Mouse (Mus musculus) left cerebral cortex, postnatal 25 days (tissue): ENCODE measurements around the gene Pih1d1. TPM values are rescaled to one million over a fixed set of nuclear protein-coding genes. Genes with fewer than 3 reads are reported as not detected.
"Not testable (repeated sequence)": the region's sequence is repeated elsewhere in the genome, so short reads cannot be mapped to it uniquely, and the experiment has no call there.

ENCODE experiments used
- DNase-seq, 2 experiments: peaks; one replicate each; pipeline ENCODE4 v3.0.0; 2022; ENCODE audit warnings: low spot score in 2 of 2, mixed read lengths in 1 of 2
- intact Hi-C: fragments of 180-260 bp; cut with DNase I; formaldehyde crosslinking; loops from one replicate; pipeline ENCODE4 v1.15.1; 2025
- total RNA-seq, 2 experiments: library from RNA; stranded (reverse); gene quantifications; 2 replicates each; pipeline ENCODE4 v1.2.3; 2021

Pih1d1 gene
- total RNA-seq, 2 experiments from 2014 or later: 45.8 to 49.3 TPM

- intact Hi-C loops: loop anchor here (1.0 to 10.0 kb wide), 4 partner anchors 35 to 202 kb away; partner anchors contain the start of gene Ppfia3
Observed at GRCm38 (mm10) chr7:45162996-45163615, 9.0 kb downstream of the Pih1d1 start.

GRCm38 (mm10) chr7:45163735-45164490 lies 9.8 kb downstream of the Pih1d1 start, which contains the start of gene Slc17a7:
Slc17a7 (plus strand) TSS chr7:45163949.
- peak; percentile 68 to 77 for DNase-seq
- intact Hi-C loops: loop anchor here (10.0 kb wide), 1 partner anchor 201 kb away; the partner anchor contains the start of gene Ppfia3

More at GRCm38 (mm10) chr7:45162996-45163615, 9.0 kb downstream of the Pih1d1 start:
- DNase-seq: no peak

- DNase-seq: peak; percentile 24 to 51
- intact Hi-C loops: loop anchor here (10.0 kb wide), 1 partner anchor 200 kb away; the partner anchor contains the start of gene Ppfia3
Observed at GRCm38 (mm10) chr7:45164833-45165232, 10.7 kb downstream of the Pih1d1 start.

GRCm38 (mm10) chr7:45165701-45166100 lies 11.6 kb downstream of the Pih1d1 start:
- intact Hi-C loops: loop anchor here (10.0 kb wide), 1 partner anchor 199 kb away; the partner anchor contains the start of gene Ppfia3
- no peak for DNase-seq

- intact Hi-C loops: loop anchor here (1.0 to 10.0 kb wide), 2 partner anchors 66 to 198 kb away; partner anchors contain the start of gene Ppfia3
- DNase-seq: peak; percentile 61 to 85
Observed at GRCm38 (mm10) chr7:45166950-45167401, 12.9 kb downstream of the Pih1d1 start.

GRCm38 (mm10) chr7:45167761-45168445 lies 13.8 kb downstream of the Pih1d1 start:
- intact Hi-C loops: loop anchor here (1.0 to 10.0 kb wide), 2 partner anchors 65 to 197 kb away; partner anchors contain the start of gene Ppfia3
- peak; percentile 45 to 86 for DNase-seq

GRCm38 (mm10) chr7:45168656-45169055 lies 14.6 kb downstream of the Pih1d1 start:
- DNase-seq: peak in 1 of 2 experiments; percentile 28
- intact Hi-C loops: loop anchor here (10.0 kb wide), 1 partner anchor 196 kb away; the partner anchor contains the start of gene Ppfia3

GRCm38 (mm10) chr7:45169495-45169894 lies 15.4 kb downstream of the Pih1d1 start:
- DNase-seq: peak; percentile 62 to 85
- intact Hi-C loops: loop anchor here (10.0 kb wide), 1 partner anchor 195 kb away; the partner anchor contains the start of gene Ppfia3

GRCm38 (mm10) chr7:45172974-45173373 lies 18.9 kb downstream of the Pih1d1 start:
- DNase-seq: no peak
- intact Hi-C loops: no loop called here

GRCm38 (mm10) chr7:45173772-45174171 lies 19.7 kb downstream of the Pih1d1 start:
- DNase-seq, intact Hi-C loops: not testable (repeated sequence)

- DNase-seq: peak in 1 of 2 experiments; percentile 25
- intact Hi-C loops: no loop called here
Observed at GRCm38 (mm10) chr7:45174567-45175280, 20.6 kb downstream of the Pih1d1 start.

- intact Hi-C loops: no loop called here
- DNase-seq: no peak
Observed at GRCm38 (mm10) chr7:45175398-45175797, 21.3 kb downstream of the Pih1d1 start.

GRCm38 (mm10) chr7:45175929-45176328 lies 21.8 kb downstream of the Pih1d1 start:
- no peak for DNase-seq
- intact Hi-C loops: no loop called here

GRCm38 (mm10) chr7:45176356-45176755 lies 22.3 kb downstream of the Pih1d1 start:
- peak; percentile 44 to 52 for DNase-seq
- intact Hi-C loops: no loop called here

GRCm38 (mm10) chr7:45178550-45178949 lies 24.4 kb downstream of the Pih1d1 start:
- intact Hi-C loops: no loop called here
- no peak for DNase-seq

- no peak for DNase-seq
- intact Hi-C loops: no loop called here
Observed at GRCm38 (mm10) chr7:45179469-45179868, 25.4 kb downstream of the Pih1d1 start, which contains the start of gene Gfy. Gfy (minus strand) TSS chr7:45179569.

- intact Hi-C loops: no loop called here
Observed at GRCm38 (mm10) chr7:45180896-45181477, 26.9 kb downstream of the Pih1d1 start, which contains the start of gene Pth2. Pth2 (plus strand) TSS chr7:45180995.

GRCm38 (mm10) chr7:45181540-45181939 lies 27.4 kb downstream of the Pih1d1 start:
- DNase-seq: no peak
- intact Hi-C loops: no loop called here

More at GRCm38 (mm10) chr7:45180896-45181477, 26.9 kb downstream of the Pih1d1 start, which contains the start of gene Pth2:
- DNase-seq: no peak
